Mouse (Mus musculus) MEL (cell line): ENCODE measurements around the gene H2-K1. TPM values are rescaled to one million over a fixed set of nuclear protein-coding genes. Genes with fewer than 3 reads are reported as not detected.

Experiments used
- DNase-seq: peaks from one replicate; pipeline ENCODE4 v3.0.0; 2011; ENCODE audit warnings: low read depth, low spot score
- H3K27ac ChIP-seq: 2 replicates; pipeline ENCODE4 v1.5.1; 2012; ENCODE audit warnings: low read depth, mild to moderate bottlenecking, control low read depth, low read length, moderate library complexity; ENCODE audit not compliant: control insufficient read depth
- H3K27me3 ChIP-seq, 2 experiments: fragments of 150-350 bp in 1 of 2; sonication (generic) in 1 of 2; 2 replicates each; pipeline ENCODE4 v1.6.1; 2012; ENCODE audit warnings: low read length in 2 of 2, mild to moderate bottlenecking in 2 of 2, improper control_type of control experiment in 1 of 2, moderate library complexity in 1 of 2; ENCODE audit not compliant: insufficient read depth in 2 of 2, control insufficient read depth in 1 of 2
- H3K36me3 ChIP-seq, 2 experiments: 2 replicates each; pipeline ENCODE4 v1.6.1; 2012 to 2014; ENCODE audit warnings: low read length in 2 of 2, improper control_type of control experiment in 1 of 2, inconsistent platforms in 1 of 2, mild to moderate bottlenecking in 1 of 2; ENCODE audit not compliant: insufficient read depth in 2 of 2, control insufficient read depth in 1 of 2
- H3K4me1 ChIP-seq, 2 experiments: fragments of 150-350 bp in 1 of 2; sonication (generic) in 1 of 2; 2 replicates each; pipeline ENCODE4 v1.6.1; 2012; ENCODE audit warnings: low read length in 2 of 2, improper control_type of control experiment in 1 of 2, mild to moderate bottlenecking in 1 of 2; ENCODE audit not compliant: insufficient read depth in 2 of 2, control insufficient read depth in 1 of 2
- H3K4me3 ChIP-seq, 2 experiments: fragments of 150-350 bp in 1 of 2; sonication (generic) in 1 of 2; 2 replicates each; pipeline ENCODE4 v1.5.1; 2012; ENCODE audit warnings: low read depth in 2 of 2, low read length in 2 of 2, mild to moderate bottlenecking in 2 of 2, moderate library complexity in 2 of 2, control low read depth in 1 of 2, improper control_type of control experiment in 1 of 2; ENCODE audit not compliant: control insufficient read depth in 1 of 2, insufficient read depth in 1 of 2
- H3K79me2 ChIP-seq: 2 replicates; pipeline ENCODE4 v1.6.1; 2012; ENCODE audit warnings: mild to moderate bottlenecking, low read length, moderate library complexity; ENCODE audit not compliant: control insufficient read depth, poor library complexity, insufficient read depth
- H3K9ac ChIP-seq: 2 replicates; pipeline ENCODE4 v1.6.1; 2012; ENCODE audit warnings: low read depth, mild to moderate bottlenecking, control low read depth, low read length, moderate library complexity; ENCODE audit not compliant: control insufficient read depth, poor library complexity, severe bottlenecking
- H3K9me3 ChIP-seq: fragments of 150-350 bp; sonication (generic); replicated peaks from 2 replicates; pipeline ENCODE4 v1.6.1; 2012; ENCODE audit warnings: mild to moderate bottlenecking, low read length, improper control_type of control experiment, moderate library complexity; ENCODE audit not compliant: insufficient read depth
- BHLHE40 ChIP-seq: IDR thresholded peaks from 2 replicates; pipeline ENCODE4 v1.6.1; 2012; ENCODE audit warnings: low read depth, mild to moderate bottlenecking, inconsistent platforms, low read length, improper control_type of control experiment, borderline replicate concordance
- EP300 ChIP-seq, 2 experiments: IDR thresholded peaks; 2 replicates each; pipeline ENCODE4 v1.6.1; 2011; ENCODE audit warnings: improper control_type of control experiment in 2 of 2, low read length in 2 of 2, low read depth in 1 of 2, mild to moderate bottlenecking in 1 of 2
- ETS1 ChIP-seq: IDR thresholded peaks from 2 replicates; pipeline ENCODE4 v1.6.1; 2012; ENCODE audit warnings: low read depth, mild to moderate bottlenecking, inconsistent platforms, low read length, improper control_type of control experiment, moderate library complexity
- GABPA ChIP-seq: IDR thresholded peaks from 2 replicates; pipeline ENCODE4 v1.6.1; 2012; ENCODE audit warnings: low read depth, mild to moderate bottlenecking, inconsistent platforms, low read length, improper control_type of control experiment, moderate library complexity
- HCFC1 ChIP-seq: IDR thresholded peaks from 2 replicates; pipeline ENCODE4 v1.6.1; 2012; ENCODE audit warnings: low read depth, mild to moderate bottlenecking, inconsistent platforms, low read length, improper control_type of control experiment, moderate library complexity
- MAZ ChIP-seq: IDR thresholded peaks from 2 replicates; pipeline ENCODE4 v1.6.1; 2012; ENCODE audit warnings: low read depth, mild to moderate bottlenecking, inconsistent platforms, low read length, improper control_type of control experiment
- MXI1 ChIP-seq: IDR thresholded peaks from 2 replicates; pipeline ENCODE4 v1.6.1; 2011; ENCODE audit warnings: mild to moderate bottlenecking, low read depth, low read length, improper control_type of control experiment
- MYC ChIP-seq: IDR thresholded peaks from 2 replicates; pipeline ENCODE4 v1.6.1; 2011; ENCODE audit warnings: low read depth, mild to moderate bottlenecking, low read length, improper control_type of control experiment, moderate library complexity
- POLR2A ChIP-seq, 2 experiments: IDR thresholded peaks; 2 replicates each; pipeline ENCODE4 v1.6.1; 2011 to 2012; ENCODE audit warnings: low read length in 2 of 2, mild to moderate bottlenecking in 2 of 2, control low read depth in 1 of 2, improper control_type of control experiment in 1 of 2, low read depth in 1 of 2, moderate library complexity in 1 of 2; ENCODE audit not compliant: control insufficient read depth in 1 of 2, insufficient read depth in 1 of 2, poor library complexity in 1 of 2
- POLR2AphosphoS2 ChIP-seq: IDR thresholded peaks from 2 replicates; pipeline ENCODE4 v1.6.1; 2011; ENCODE audit warnings: low read length, improper control_type of control experiment
- RAD21 ChIP-seq: IDR thresholded peaks from 2 replicates; pipeline ENCODE4 v1.6.1; 2011; ENCODE audit warnings: mild to moderate bottlenecking, low read depth, low read length, improper control_type of control experiment
- RCOR1 ChIP-seq: IDR thresholded peaks from 2 replicates; pipeline ENCODE4 v1.6.1; 2012; ENCODE audit warnings: low read depth, mild to moderate bottlenecking, inconsistent platforms, low read length, improper control_type of control experiment
- SIN3A ChIP-seq: IDR thresholded peaks from 2 replicates; pipeline ENCODE4 v1.6.1; 2012; ENCODE audit warnings: low read length, improper control_type of control experiment, inconsistent platforms
- ZMIZ1 ChIP-seq: IDR thresholded peaks from 2 replicates; pipeline ENCODE4 v1.6.1; 2012; ENCODE audit warnings: low read depth, mild to moderate bottlenecking, inconsistent platforms, low read length, improper control_type of control experiment, moderate library complexity
- polyA plus RNA-seq, 2 experiments: library from polyadenylated mRNA; stranded (reverse) in 1 of 2; unstranded in 1 of 2; fragments of >175 nt in 1 of 2; fragments of >200 nt in 1 of 2; gene quantifications; 2 replicates each; pipeline versions ENCODE4 v1.2.1 to v1.2.4; 2012; ENCODE audit warnings: low replicate concordance in 2 of 2, low read depth in 1 of 2; ENCODE audit not compliant: insufficient read length in 2 of 2, insufficient read depth in 1 of 2, missing spikeins in 1 of 2
- total RNA-seq: library from RNA; depleted of rRNA; stranded (reverse); fragments of 300-350 nt; gene quantifications from 2 replicates; pipeline ENCODE4 v1.2.3, GENCODE M21; 2012

Gene H2-K1
- total and polyA plus RNA-seq, 3 experiments, result 81.1 to 113 TPM; not detected in 1

DNA sequence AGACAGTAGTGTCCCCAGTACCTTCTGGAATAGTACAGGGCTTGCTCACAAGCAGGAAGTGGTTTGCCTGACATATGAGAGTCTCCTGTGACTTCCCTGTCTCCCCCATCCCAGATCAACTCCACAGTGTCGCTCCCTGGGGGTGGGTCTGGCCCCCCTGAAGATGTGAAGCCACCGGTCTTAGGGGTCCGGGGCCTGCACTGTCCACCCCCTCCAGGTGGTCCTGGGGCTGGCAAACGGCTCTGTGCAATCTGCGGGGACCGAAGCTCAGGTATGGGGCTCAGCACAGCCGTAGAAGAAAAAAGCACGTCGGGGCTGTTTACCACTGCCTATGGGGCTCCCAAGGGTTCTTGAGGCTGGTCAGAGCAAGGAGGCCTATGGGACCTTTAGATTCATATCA is 33.3 kb upstream of the H2-K1 start:
- Histone ChIP-seq H3K4me1 (peaks cover 2 to 21% of the 10 kb centered on the region in 2 experiments; a peak in 3 of 4 replicates), H3K27me3 (no peaks in the 10 kb centered on the region), H3K27ac (peak overlapping the region; percentile 75), H3K36me3 (peaks cover 3 to 14% of the 10 kb centered on the region in 2 experiments; a peak in 3 of 4 replicates), H3K9me3 (no peaks in the 10 kb centered on the region), H3K9ac (peak overlapping the region; percentile 99), H3K4me3 (peak overlapping the region; percentile 90 to 100), H3K79me2 (peaks cover 39% of the 10 kb centered on the region)
- TF ChIP-seq EP300 (IDR thresholded peaks at IDR 0.05; ENCODE audit: low read depth in 1 of 2, low read length in 2 of 2) (no peak), BHLHE40 (no peak), MXI1 (no peak)
- DNase-seq, result no peak

DNA sequence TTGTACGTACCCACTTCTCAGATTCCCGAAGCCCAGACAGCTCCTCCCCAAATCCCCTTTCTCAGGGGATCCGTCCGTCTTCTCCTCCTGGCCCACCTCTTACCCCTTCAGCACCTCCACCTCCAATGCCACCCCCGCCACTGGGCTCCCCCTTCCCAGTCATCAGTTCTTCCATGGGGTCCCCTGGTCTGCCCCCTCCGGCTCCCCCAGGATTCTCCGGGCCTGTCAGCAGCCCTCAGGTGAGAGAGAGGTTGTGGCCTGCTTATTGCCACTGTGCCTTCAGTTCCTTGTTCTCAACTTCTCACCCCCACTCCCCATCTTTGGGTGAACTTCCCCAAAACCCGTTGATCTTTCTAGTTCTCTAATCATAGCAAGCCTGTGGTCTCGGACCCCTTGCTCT is 32.7 kb upstream of the H2-K1 start:
- H3K36me3 ChIP-seq, result peaks cover 4 to 14% of the 10 kb centered on the region in 2 experiments; a peak in 3 of 4 replicates
- no peaks in the 10 kb centered on the region for H3K27me3 ChIP-seq
- TF ChIP-seq HCFC1, result 0 out of 2 replicates have a peak, but pooled peaks have one; percentile 51
- 0 out of 2 replicates have a peak, but pooled peaks have one; percentile 26 for TF ChIP-seq RCOR1
- TF ChIP-seq RAD21, result no peak
- no peak for TF ChIP-seq GABPA
- TF ChIP-seq MYC, result no peak
- 0 out of 4 replicates have a peak, but pooled peaks of 1 of the 2 experiments have one; percentile 36 for TF ChIP-seq POLR2A (IDR thresholded peaks at IDR 0.05; ENCODE audit: control insufficient read depth in 1 of 2, insufficient read depth in 1 of 2, low read depth in 1 of 2, low read length in 2 of 2, poor library complexity in 1 of 2)
- 0 out of 2 replicates have a peak, but pooled peaks have one; percentile 28 for TF ChIP-seq SIN3A
- peak; percentile 40; the same call in 1 of the 2 replicates for TF ChIP-seq ETS1
- peak; percentile 61; the same call in 1 of the 2 replicates for TF ChIP-seq MAZ
- peak; percentile 51; the same call in 1 of the 2 replicates for TF ChIP-seq ZMIZ1
- TF ChIP-seq EP300 (IDR thresholded peaks at IDR 0.05; ENCODE audit: low read depth in 1 of 2, low read length in 2 of 2), result peak in 1 of 2 experiments; percentile 49; a peak in 1 of 4 replicates
- TF ChIP-seq POLR2AphosphoS2, result no peak
- no peak for TF ChIP-seq BHLHE40
- TF ChIP-seq, all 39 proteins: peak for 8
- Histone ChIP-seq H3K27ac (peak overlapping the region; percentile 75), H3K79me2 (peaks cover 39% of the 10 kb centered on the region), H3K9me3 (no peaks in the 10 kb centered on the region), H3K4me1 (peaks cover 2 to 25% of the 10 kb centered on the region in 2 experiments; a peak in 3 of 4 replicates), H3K9ac (peak overlapping the region; percentile 99), H3K4me3 (peak overlapping the region; percentile 90 to 100)
- peak; percentile 82 for DNase-seq
